Mouse (Mus musculus) cerebellum, adult 8-10 months (tissue): ENCODE data around the gene Prkg1.

Experiments
- DNase-seq: peaks from one replicate; pipeline ENCODE4 v3.0.0; 2022

Gene Prkg1

DNA sequence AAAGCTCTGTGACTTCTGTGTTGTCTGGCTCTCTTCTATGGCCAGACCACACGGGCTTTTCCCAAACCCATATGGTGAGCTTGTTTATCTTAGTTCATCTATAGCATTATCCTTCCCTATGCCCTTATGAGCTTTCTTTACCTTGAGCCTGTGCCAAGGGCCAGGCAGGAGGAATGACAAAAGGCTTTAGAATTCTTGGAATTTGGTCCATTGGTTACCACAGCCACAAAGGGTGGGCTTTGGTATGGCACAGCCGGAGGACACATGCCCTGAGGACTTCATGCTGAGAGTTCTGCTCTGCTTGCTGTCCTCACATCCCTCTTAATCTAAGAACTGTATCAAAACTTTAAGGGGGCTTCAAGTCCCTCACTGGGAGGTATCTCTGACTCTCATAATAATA lies 628.5 kb downstream of the Prkg1 start:
- no peak for DNase-seq

DNA sequence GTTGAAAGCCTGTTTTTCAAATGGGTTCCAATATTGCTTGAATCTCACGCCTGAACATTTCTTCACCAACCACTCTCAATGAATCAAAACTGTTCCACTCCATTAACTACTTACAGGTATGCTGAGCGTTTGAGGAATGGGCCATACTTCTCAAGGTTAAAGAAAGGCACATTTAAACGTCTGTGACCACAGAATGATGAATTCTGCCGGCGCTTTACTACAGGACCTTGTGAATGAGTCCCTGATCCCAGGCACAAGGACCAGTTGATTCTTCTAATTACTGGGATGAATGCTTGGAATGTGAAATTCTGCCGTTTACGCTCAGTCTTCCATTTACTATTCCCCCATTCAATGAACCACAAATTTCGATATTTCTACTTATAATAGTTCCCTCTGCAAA lies 632.2 kb downstream of the Prkg1 start:
- DNase-seq = no peak

DNA sequence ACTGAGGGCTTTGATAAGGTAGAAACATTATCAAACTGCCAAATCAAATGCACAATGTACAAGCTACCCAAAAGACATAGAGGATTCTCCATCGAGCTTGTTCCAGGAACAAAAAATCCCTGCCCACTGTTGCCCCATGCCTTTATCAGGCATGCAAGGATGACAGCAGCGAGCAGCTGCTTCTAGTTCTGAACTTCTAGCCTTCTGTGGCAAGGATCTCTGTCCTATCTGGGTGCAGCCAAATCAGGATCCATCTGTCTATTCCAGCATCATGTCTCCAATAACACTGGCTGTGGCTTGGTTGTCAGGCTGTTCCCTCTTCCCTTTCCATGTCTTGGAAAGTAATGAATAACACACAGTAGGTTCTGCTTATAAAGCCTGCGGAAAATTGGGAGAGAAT lies 640.2 kb downstream of the Prkg1 start:
- no peak for DNase-seq

DNA sequence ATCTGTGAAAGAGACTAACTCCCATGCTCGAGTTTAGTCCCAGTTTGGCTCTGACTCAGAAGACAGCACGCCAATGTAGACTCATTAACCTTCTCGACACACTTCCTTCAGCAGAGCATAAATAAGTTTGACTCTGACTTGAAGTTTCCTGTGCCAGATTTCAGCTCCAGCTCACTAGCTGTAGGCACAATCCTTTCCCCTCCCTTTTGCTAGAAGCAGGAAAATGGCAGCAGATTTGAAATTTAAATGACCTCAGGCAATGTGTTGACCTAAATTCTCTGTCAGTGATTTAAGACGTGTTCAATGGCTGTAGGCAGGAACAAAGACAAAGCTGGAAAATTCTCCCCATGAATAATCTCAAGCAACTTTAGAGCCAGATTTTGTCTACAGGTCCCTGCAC lies 650.1 kb downstream of the Prkg1 start:
- DNase-seq = no peak

DNA sequence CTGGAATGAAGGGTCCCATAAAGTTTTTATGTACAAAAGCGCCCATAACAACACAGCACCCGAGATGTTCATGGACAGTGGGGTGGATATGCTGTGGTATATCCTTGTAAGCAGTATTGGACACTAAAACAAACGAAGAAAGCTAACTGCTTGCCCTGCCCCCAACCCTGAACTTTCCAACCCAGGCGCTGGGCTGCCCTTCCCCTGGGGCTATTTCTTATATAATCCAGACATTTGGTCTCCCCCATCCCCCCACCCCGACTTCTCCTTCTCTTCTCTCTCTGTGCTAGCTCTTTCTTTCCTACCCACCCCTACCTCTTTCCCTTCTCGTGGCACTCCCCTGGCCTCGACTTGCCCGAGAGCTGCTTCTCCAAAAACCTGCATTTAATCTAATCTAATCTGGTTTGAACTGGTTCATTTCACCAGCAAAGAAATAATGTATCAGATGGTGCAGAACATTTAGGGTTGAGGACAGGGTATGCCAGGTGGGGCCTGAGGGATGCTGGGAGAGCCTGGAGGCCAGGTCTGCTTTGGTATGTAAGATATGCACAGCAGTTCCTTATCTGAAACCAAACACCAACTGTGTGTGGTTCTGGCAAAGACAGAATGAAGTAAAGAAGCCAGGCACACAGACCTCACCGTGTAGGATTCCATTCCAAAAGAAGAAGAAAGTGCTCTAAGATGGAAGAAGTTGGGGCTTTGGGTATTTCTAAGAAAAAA lies 657.8 kb downstream of the Prkg1 start:
- DNase-seq = no peak

DNA sequence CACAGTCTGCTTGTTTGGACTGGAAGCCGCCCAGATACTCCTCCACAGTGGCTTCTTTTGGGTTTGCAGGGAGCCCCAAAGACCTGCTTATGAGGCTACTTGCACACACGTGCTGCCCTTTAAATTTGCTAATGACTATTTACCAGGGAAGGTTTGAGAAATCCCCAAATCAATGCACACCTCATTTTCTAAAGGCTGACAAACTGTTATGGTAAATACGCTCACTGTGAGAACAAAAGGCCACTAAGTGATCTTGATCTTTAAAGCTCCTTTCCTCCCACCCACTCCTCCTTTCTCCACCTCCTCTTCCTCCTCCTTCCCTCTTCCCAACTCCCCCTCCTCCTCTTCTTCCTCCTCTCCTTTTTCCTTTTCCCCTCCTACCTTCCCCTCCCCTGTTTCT lies 658.8 kb downstream of the Prkg1 start:
- no peak for DNase-seq

DNA sequence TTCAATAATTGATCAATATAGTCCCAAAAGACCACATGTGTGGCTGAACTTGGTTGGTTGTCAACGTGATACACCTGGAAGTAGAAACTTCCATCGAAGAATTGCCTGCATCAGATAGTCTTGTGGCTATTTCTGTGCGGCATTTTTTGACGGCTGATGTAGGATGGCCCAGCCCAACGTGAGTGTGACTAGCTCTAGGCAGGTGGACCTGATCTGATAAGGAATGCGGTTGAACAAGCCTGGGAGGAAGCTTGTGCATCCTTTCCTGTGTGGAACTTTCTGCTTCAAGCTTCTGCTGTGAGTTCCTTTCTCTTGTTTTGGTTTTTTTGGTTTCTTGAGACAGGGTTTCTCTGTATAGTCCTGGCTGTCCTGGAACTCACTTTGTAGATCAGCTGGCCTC lies 660.1 kb downstream of the Prkg1 start:
- no peak for DNase-seq

DNA sequence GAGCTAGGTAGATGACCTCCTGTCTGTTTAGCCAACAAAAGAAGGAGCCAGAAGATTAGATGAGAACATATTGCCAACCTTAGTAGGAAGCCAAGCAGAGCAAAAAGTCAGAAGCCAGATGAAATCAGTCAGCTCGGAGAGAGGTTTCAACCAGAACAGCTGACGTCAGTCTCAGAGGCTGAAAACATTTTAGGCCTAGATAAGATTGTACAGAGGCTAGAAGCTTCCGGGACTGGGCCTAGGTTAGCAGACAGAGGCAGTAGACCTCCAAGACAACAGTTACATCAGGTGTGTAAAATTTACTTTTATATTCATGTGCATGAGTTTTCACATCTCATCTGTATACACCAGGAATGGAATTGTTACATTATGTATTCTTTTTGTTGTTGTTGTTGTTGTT lies 665.5 kb downstream of the Prkg1 start:
- no peak for DNase-seq

DNA sequence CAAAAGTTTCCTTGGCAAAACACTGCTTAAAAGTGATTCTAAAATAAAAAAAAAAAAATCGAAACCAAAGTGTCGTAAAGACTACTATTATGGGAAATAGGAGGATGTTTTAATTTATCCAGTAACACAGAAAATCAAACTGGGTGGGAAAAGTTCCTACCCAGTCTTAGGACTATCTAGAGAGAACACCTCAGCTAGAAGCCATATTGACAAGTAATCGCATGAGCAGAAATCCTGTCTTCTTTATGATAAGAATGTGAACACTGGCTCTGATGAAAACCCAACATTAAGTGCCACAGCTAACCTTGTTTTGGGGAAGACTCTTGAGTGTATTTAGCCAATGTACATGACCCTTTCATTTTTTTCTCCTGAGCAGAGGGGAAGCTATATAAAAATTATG lies 667.0 kb downstream of the Prkg1 start:
- no peak for DNase-seq

DNA sequence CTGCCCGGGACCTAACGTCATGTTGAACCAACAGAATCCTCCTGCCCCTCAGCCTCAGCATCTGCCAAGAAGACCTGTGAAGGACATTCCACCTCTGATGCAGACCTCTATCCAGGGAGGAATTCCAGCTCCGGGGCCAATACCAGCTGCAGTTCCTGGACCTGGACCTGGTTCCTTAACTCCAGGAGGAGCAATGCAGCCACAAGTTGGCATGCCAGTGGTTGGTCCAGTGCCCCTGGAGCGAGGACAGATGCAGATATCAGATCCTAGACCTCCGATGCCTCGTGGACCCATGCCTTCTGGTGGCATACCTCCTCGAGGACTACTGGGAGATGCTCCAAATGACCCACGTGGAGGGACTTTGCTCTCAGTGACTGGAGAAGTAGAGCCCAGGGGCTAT lies 681.1 kb downstream of the Prkg1 start:
- peak; percentile 25 for DNase-seq

DNA sequence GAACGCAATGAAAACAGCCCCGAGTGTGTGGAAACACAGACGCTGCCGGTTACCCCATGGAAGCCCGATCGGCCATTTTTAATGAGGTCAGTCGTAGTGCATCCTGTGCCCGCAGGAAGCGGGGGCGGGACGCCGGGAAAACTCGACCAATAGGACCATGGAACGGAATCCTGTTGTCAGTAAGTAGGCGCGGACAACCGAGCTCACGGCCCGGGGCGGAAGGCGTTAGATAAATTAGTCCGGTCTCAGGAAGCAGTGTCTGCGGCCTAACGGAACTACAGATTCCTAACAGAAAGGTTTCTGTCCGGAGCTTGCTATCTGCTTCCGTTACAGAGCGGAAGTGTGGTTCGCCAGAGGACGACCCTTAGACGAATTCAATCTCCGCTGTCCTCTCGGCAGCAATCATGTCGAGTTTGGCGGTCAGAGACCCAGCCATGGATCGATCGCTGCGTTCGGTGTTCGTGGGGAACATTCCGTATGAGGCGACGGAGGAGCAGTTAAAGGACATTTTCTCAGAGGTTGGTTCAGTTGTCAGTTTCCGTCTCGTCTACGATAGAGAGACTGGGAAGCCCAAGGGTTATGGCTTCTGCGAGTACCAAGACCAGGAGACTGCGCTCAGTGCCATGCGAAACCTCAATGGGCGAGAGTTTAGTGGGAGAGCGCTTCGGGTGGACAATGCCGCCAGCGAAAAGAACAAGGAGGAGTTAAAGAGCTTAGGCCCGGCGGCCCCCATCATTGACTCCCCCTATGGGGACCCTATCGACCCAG lies 682.0 kb downstream of the Prkg1 start, which contains the start of gene Cstf2t:
Gene Cstf2t, plus strand, starts transcription at position 176 of the 768 bp plus-strand sequence.
- DNase-seq = peak; percentile 99

DNA sequence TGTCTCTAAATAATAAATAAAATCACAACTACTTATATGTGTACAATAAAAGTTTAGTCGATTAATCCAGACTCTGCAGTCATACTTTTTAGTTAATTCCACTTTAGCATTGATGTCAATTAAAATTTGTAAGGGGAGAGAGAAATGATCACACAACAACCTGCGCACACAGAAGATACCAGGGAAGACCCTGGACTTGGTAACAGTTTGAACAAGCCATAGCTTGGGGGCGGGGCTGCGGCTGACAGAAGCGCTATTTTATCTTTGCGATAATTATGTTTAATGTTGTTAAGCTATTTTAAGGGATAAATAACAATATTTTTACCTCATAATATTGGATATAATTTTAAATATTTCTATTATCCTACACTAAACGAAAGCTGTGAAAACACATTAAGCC lies 682.6 kb downstream of the Prkg1 start:
- no peak for DNase-seq

DNA sequence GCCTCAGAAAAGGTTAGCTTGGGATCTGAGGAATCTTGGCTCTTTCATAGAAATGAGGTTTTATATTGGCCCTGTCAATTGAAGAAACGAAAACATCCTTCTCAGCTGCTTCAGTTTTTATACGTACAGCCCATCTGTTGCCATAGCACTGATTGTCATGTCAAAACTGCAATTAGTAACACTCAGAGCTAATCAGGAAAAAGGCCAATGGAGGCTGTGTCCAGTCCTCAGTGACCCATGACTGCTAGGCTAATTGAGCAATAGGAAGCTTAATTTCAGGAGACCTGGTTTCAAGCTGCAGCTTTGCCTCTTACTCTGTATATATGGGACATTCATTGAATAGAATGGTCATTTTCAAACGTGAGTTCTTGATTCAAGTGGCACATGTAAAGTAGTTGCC lies 686.6 kb downstream of the Prkg1 start:
- no peak for DNase-seq

DNA sequence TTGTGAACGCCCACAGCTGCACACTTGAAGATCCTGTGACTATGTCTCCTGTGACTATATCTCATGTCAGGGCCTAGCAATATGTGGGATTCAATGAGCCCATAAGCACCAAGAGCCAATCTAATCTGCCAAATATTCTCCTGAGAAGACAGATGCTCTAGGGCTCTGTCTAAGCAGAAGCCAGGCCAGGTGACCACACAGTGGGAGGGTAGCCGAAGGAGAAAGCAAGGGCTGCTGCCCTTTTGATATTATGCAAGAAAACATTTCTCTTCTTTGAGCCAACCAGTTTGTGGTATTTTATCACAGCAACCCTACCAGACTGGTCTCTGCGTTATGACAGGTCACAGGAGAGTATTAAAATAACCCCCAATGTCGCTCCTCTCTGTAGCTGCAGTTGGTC lies 688.7 kb downstream of the Prkg1 start:
- DNase-seq = no peak

DNA sequence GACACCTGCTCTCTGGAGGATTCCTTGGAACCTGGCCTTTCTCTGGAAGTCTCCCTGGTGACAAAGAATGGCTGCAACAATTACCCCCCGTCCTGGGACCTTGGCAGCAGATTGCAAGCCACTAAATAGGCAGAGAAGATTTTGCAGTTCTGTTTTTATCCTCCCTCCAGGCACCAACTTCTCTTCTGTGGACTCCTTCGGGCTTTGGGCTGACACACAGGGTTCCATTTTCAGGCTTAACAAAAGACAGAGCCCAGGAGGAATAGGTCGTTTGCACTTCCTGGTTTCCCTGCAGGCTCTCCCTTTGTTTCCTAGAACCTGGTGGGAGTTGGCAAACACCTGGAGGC lies 690.1 kb downstream of the Prkg1 start:
- no peak for DNase-seq

DNA sequence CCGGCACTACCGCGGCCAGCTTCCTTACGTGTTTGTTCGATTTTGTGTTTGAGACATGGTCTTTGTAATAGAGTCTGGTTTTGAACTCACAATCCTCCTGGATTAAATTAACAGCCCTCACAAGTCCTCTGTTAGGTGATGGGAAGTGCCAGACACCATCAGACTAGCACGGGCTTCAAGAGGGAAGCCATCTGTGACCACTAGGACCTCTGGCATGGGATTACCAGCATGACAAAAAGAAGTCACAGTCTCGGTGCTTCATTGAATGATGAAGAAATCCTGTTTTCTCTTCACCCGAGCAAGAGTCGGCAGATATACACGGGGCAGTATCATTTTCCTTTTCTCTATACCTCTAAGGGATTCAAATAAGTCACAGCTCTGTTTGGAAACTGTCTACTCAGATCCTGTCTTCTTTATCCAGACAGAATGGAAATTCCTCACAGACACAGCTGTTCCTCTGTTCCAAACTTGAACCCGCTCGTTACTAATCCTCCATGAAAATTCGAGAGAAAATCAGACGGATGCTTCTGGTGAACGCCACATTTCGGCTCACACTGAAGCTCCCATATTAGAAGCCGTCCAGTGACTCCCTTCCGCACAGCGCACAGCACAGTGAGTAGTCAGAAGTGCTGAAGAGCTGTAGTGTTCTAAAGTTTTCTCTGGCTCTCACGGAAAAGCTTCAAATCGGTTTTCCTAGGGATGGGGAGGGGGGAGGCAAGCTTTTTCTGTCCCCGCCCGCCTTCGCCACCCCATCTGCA lies 690.7 kb downstream of the Prkg1 start:
- DNase-seq = no peak

DNA sequence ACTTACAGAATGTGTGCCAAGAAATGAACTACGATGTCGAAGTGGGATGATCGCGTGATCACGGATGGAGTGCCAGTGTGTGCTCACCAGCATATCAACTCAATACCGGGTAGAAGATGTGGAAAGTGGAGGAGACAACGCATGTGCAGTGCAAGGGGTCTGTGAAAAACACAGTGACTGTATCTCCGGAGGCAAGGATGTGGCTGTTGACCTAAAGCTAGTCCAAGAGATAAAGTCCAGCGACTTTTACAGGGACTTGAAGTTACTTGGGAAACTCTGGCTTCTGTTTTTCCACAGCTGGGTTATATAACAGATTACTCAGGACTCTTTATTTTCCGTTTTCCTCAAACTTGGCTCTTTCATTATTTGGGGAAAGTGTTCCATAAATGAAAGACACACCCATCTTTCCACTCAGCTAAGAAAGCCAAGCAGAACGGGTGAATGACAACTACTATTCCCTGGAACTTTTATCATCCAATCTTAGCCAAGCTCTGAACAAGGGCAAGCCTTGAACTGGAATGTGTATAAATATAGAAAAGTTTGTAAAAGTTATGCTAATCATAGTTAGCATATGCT lies 699.5 kb downstream of the Prkg1 start:
- no peak for DNase-seq

DNA sequence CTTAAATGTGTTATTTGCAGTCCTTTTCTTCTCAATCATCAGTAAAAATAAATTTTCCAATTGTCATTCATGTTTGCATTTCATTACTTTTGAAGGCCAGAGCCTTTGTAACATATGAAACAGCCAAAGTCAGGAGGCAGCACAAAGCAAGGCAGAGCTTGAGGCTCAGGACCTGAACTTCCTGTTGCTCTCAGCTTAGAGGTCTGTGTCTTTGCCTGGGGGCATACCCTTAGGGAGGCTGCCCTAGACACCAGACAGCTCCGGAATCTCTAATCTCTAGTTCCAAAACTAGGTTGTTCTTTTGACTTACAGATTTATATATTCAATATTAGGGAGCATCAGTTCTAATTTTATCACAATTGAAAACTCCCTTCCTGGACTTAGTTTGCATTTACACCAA lies 700.1 kb downstream of the Prkg1 start:
- DNase-seq = no peak

DNA sequence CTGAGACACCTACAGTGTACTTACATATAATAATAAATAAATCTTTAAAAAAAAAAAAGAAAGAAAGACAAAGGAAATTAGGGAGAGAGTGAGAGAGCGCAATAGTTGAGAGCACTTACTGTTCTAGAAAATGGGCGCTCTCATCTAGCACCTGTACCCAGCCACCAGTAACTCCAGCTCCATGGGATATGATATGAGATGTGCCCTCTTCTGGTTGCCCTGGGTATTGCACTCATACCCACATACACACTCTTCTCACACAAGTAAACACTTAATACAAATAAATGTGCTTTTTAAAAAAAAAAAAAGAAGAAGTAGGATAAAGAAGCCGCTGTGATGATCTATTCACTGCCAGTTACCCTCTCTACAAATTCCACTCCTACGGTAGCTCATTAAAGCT lies 718.2 kb downstream of the Prkg1 start:
- no peak for DNase-seq

DNA sequence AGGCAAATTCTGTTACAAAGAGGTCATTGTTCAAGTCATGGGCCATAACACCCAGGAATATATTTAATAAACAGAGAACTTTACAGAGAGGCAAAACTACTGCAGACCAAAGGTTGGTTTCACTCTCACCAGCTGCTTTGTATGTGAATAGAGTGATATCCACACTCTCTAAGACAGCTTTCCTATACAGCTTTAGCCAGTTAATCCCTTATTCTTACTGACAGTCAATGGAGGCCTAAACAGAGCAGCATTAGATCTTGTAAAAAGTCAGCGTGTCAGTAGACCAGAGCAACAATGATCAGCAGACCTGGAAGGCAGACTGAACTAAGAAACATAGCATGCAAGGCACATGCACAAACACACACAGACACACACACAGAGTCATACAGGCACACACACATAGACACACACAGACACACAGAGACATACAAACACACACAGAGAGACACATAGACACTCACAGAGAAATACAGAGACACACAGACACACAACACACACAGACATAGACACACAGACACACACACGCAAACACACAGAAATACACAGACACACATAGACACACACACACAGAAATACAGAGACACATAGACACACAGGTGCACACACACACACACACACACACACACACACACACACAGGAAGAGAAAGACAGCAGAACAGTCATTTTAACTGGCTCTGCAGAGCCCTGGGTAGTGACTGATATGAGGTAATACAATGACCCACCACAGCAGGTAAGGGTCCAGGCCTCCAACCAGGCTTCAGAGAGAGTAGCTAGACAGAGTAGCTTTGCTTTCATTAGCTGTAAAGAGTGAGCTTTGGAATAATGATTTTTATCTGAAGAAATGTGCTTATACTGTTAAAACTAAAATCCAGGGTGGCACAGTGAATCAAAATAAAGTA lies 723.6 kb downstream of the Prkg1 start:
- DNase-seq = no peak

DNA sequence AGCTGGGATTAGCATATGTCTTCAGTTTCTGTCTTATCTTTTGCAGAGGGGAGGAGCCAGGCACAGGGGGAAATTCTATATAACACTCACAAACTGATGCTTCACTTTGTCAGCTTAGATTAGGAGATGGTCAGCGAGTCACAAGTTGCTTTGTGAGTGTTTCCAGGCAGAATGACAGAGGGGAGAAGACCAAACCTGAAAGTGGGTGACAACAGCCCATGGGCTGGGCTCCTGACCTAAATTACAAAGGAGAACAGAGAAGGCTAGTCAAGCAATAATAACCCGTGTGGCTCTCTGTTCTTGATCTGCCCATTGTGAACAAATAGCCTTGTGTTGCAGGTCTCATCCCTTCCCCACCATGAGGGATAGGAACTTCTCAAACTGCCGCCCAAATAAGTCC lies 725.9 kb downstream of the Prkg1 start:
- no peak for DNase-seq

DNA sequence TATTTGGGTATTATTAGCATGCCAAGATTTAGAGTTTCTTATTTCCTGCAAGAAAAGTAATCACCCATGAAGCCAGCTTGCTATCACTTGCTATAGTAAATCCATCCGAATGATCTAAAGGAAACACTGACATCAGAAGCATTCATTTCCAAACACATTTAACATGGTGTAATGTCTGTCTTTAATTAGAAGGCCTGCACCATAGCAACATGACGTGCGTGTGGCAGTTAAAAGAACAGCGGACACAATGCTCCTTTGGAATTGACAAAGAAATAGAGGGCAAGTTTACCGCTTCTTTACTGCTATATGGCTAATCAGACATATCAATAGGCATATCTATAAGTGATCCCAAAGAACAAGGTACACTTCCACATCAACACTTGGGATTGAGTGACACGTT lies 733.2 kb downstream of the Prkg1 start:
- DNase-seq = no peak

DNA sequence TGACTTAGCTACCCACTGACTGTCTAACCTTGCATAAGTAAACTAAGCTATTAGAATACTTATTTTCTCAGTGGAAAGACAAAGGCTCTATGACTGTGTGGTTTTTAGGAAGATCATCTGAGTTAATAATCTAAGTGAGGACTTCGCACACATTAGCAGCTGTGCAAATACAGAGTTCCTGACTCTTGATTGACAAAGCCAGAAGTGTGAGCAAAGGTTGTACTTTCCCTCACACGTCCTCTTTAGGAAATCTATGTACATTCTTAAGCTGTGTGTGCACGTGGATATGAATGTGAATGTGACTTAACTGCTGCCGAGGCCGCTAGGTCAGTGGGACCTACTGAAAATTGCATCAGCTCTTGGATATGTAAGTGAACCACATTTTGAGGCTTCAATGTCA lies 738.0 kb downstream of the Prkg1 start:
- no peak for DNase-seq
